ENCODE assay signal across 26 mouse cellular contexts in the genomic region with DNA sequence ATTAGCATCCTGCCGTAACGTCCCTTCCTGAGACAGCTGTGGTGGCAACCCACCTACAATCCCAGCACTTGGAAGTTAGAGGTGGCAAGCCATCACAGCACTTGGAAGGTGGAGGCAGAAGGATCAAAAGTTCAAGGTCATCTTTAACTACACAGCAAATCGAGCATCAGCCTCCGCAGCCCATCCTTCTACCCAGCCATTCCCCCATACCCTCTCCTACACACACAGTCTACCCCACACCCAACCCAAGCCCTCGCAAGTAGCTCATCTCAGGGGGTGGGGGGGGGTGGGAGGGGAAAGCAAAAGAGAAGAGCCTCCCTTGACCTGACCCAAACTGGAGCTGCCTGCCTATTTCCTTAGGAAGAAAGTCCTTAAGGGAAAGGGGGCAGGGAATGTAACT.
"Had no signal": no experiment of that assay in that cellular context is flagged by ENCODE, and none has a peak within 500 bp of the region (broad histone marks: within the 10 kb centered on the region; RNA-seq: fewer than 3 reads in every experiment).

No protein-coding gene starts in this region.

- H3K4me1 ChIP-seq: hindbrain, embryonic 12.5 days; intestine, embryonic 15.5 days had no signal

- H3K27me3 ChIP-seq: hindbrain, embryonic 15.5 days; intestine, embryonic 15.5 days; kidney, embryonic 15.5 days had no signal

- H3K36me3 ChIP-seq: heart, embryonic 12.5 days; heart, embryonic 13.5 days; heart, embryonic 15.5 days; hindbrain, embryonic 10.5 days; hindbrain, embryonic 12.5 days; hindbrain, embryonic 13.5 days; hindbrain, embryonic 15.5 days; intestine, embryonic 15.5 days; kidney, embryonic 15.5 days had no signal

- DNase-seq: heart, postnatal 10 days; heart, postnatal 14 days; heart, postnatal 36 days; heart, postnatal 4 days; kidney, adult 18-20 months; kidney, adult 2 months; kidney, adult 9 months; kidney, postnatal 10 days; kidney, postnatal 14 days; kidney, postnatal 36 days; kidney, postnatal 4 days; layer of hippocampus, postnatal 36 days had no signal

- H3K27ac ChIP-seq: heart, embryonic 13.5 days; heart, embryonic 15.5 days; hindbrain, embryonic 10.5 days; hindbrain, embryonic 12.5 days; hindbrain, embryonic 13.5 days; hindbrain, embryonic 14.5 days; hindbrain, embryonic 15.5 days; hindbrain, postnatal 0 days; intestine, embryonic 15.5 days; kidney, embryonic 15.5 days; kidney, postnatal 0 days; layer of hippocampus, adult 2 months; left cerebral cortex, adult 2 months had no signal

- H3K9me3 ChIP-seq: heart, embryonic 12.5 days; heart, embryonic 13.5 days; heart, embryonic 15.5 days; hindbrain, embryonic 10.5 days; hindbrain, embryonic 12.5 days; hindbrain, embryonic 13.5 days; hindbrain, embryonic 15.5 days; intestine, embryonic 15.5 days; kidney, embryonic 15.5 days had no signal

- H3K4me3 ChIP-seq: heart, embryonic 12.5 days; heart, embryonic 13.5 days; heart, embryonic 15.5 days; hindbrain, embryonic 10.5 days; hindbrain, embryonic 12.5 days; hindbrain, embryonic 13.5 days; hindbrain, embryonic 15.5 days; intestine, embryonic 15.5 days; kidney, embryonic 15.5 days; layer of hippocampus, adult 2 months; left cerebral cortex, adult 2 months had no signal
